Mouse (Mus musculus) cerebral cortex, adult 2 months (tissue): ENCODE measurements around the gene Gm20696.

Experiments
- WGBS: fragments of 180-500 bp; shearing (Covaris S2); methylation state at CpG from one replicate; pipeline ENCODE4 v1.1.7; 2018; 5-methylcytosine and 5-hydroxymethylcytosine counted together

Gm20696 gene

GRCm38 (mm10) chr6:99666318-99667171, at the start of gene Gm20696, which contains the start of gene Eif4e3:
TSS of gene Gm20696 (minus strand) at chr6:99666797.
TSS of gene Eif4e3 (minus strand) at chr6:99666771.
- 1% methylated on average over 71 of the region's 75 CpGs for WGBS

GRCm38 (mm10) chr6:99715913-99716312, 49.3 kb upstream of the Gm20696 start:
- WGBS: 79% methylated on average over 6 of the region's 6 CpGs

GRCm38 (mm10) chr6:99715191-99715590, 48.6 kb upstream of the Gm20696 start:
- 86% methylated on average over 6 of the region's 6 CpGs for WGBS

- WGBS: 87% methylated on average over 5 of the region's 5 CpGs
Measured at GRCm38 (mm10) chr6:99713256-99713655, 46.7 kb upstream of the Gm20696 start.

GRCm38 (mm10) chr6:99711576-99712101, 45.0 kb upstream of the Gm20696 start:
- WGBS: 87% methylated on average over 11 of the region's 11 CpGs

GRCm38 (mm10) chr6:99700484-99700883, 33.9 kb upstream of the Gm20696 start:
- 61% methylated on average over 3 of the region's 3 CpGs for WGBS

- 2% methylated on average over 109 of the region's 110 CpGs for WGBS
Measured at GRCm38 (mm10) chr6:99692916-99693841, 26.6 kb upstream of the Gm20696 start.

GRCm38 (mm10) chr6:99692206-99692915, 25.8 kb upstream of the Gm20696 start, which contains the start of gene Gpr27:
TSS of gene Gpr27 (plus strand) at chr6:99692679.
- WGBS: under 1% methylated on average over 101 of the region's 112 CpGs

GRCm38 (mm10) chr6:99691666-99692205, 25.1 kb upstream of the Gm20696 start:
- 5% methylated on average over 25 of the region's 25 CpGs for WGBS

GRCm38 (mm10) chr6:99688513-99688912, 21.9 kb upstream of the Gm20696 start:
- WGBS: 87% methylated on average over 6 of the region's 6 CpGs

GRCm38 (mm10) chr6:99684899-99685298, 18.3 kb upstream of the Gm20696 start:
- WGBS: 60% methylated on average over 5 of the region's 5 CpGs

- WGBS: 98% methylated on average over 5 of the region's 5 CpGs
Measured at GRCm38 (mm10) chr6:99683974-99684373, 17.4 kb upstream of the Gm20696 start.

GRCm38 (mm10) chr6:99678108-99678507, 11.5 kb upstream of the Gm20696 start:
- 37% methylated on average over 11 of the region's 11 CpGs for WGBS

GRCm38 (mm10) chr6:99677325-99677724, 10.7 kb upstream of the Gm20696 start:
- WGBS: 81% methylated on average over 8 of the region's 8 CpGs

GRCm38 (mm10) chr6:99674482-99674881, 7.9 kb upstream of the Gm20696 start:
- WGBS: 70% methylated on average over 4 of the region's 4 CpGs

- WGBS: 85% methylated on average over 3 of the region's 3 CpGs
Measured at GRCm38 (mm10) chr6:99671768-99672167, 5.2 kb upstream of the Gm20696 start.

- WGBS: 44% methylated on average over 7 of the region's 7 CpGs
Measured at GRCm38 (mm10) chr6:99670481-99671119, 4.0 kb upstream of the Gm20696 start.

GRCm38 (mm10) chr6:99669481-99670325, 3.1 kb upstream of the Gm20696 start:
- WGBS: 27% methylated on average over 5 of the region's 5 CpGs

GRCm38 (mm10) chr6:99667290-99667689, 693 bp upstream of the Gm20696 start:
- WGBS: 55% methylated on average over 8 of the region's 8 CpGs
